Mouse (Mus musculus): ENCODE data around the gene Gramd1b.

DNA sequence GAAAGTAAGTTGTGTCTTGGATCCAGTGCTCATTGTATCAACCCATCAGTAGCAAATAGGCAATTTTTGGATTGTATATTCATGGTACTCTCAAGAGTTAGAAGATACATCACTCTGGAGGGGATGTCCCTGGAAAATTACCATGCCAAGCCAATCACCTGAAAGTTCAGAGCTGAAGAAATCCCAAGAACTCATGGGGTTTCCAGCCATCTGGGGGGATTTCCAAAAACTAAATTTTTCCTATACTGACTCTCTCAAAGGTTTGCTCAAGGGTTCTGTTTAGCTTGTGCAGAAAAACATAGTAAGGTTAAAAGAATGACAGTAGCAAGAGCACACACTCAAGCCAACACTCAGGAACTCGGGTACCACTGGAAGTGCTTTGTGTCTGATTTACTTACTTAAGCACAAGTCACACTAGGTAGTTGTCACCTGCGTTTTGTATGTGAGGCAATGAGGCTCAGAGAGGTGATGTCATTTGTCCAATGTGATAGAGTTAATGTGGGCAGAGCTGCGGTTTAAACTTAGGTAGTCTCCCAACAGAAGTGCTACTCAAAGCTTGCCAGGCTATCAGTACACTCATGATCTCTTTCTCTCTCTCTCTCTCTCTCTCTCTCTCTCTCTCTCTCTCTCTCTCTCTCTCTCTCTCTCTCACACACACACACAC is 6.0 kb upstream of the Gramd1b start:
- TF ChIP-seq POLR2A (IDR thresholded peaks at IDR 0.05; ENCODE audit: low read depth, low read length) (no peak), CTCF (IDR thresholded peaks at IDR 0.05; ENCODE audit: extremely low read depth, insufficient read depth, insufficient read length, insufficient replicate concordance) (no peak)
